Mouse (Mus musculus): Measurements from ENCODE around the gene Abhd5. TPM values are rescaled to one million over a fixed set of nuclear protein-coding genes. Genes with fewer than 3 reads are reported as not detected.

Gene Abhd5
- total and polyA plus RNA-seq, 2 experiments from 2014 or later = 28.6 to 53.3 TPM

GRCm38 (mm10) chr9:122395816-122396215, 44.4 kb downstream of the Abhd5 start:
- H3K9me3 ChIP-seq (replicated peaks; ENCODE audit: control insufficient read depth, low read length) = no peaks in the 10 kb centered on the region
- ATAC-seq (ENCODE audit: insufficient read depth, low read depth) (no peak), DNase-seq (ENCODE audit: low spot score) (no peak)
- H3K36me3 ChIP-seq (replicated peaks; ENCODE audit: control insufficient read depth, insufficient read depth, low read length) = no peaks in the 10 kb centered on the region
- no peaks in the 10 kb centered on the region for H3K4me1 ChIP-seq (ENCODE audit: control insufficient read depth, insufficient read depth)
- no peak overlapping the region for H3K4me2 ChIP-seq (ENCODE audit: low read depth, low read length)
- 72% methylated on average over 5 of the region's 5 CpGs for WGBS
- H3K4me3 ChIP-seq (ENCODE audit: low read depth, low read length) = no peak overlapping the region
- H3K27me3 ChIP-seq (ENCODE audit: control insufficient read depth, insufficient read depth, low read length) = no peaks in the 10 kb centered on the region
- no peak overlapping the region for H3K27ac ChIP-seq (ENCODE audit: low read depth)
- H3K9ac ChIP-seq (replicated peaks; ENCODE audit: low read depth, low read length) = no peak overlapping the region
- no peak for TF ChIP-seq CTCF (IDR thresholded peaks at IDR 0.05; ENCODE audit: low read depth)
- no peak for TF ChIP-seq EP300 (IDR thresholded peaks at IDR 0.05; ENCODE audit: low read depth)

GRCm38 (mm10) chr9:122397156-122397555, 45.7 kb downstream of the Abhd5 start:
- ATAC-seq (ENCODE audit: insufficient read depth, low read depth) = no peak
- H3K4me3 ChIP-seq (ENCODE audit: low read depth, low read length) = no peak overlapping the region
- no peaks in the 10 kb centered on the region for H3K9me3 ChIP-seq (replicated peaks; ENCODE audit: control insufficient read depth, low read length)
- WGBS = 75% methylated on average over 1 of the region's 1 CpGs
- TF ChIP-seq CTCF (IDR thresholded peaks at IDR 0.05; ENCODE audit: low read depth) (no peak), EP300 (IDR thresholded peaks at IDR 0.05; ENCODE audit: low read depth) (no peak)
- H3K9ac ChIP-seq (replicated peaks; ENCODE audit: low read depth, low read length) = no peak overlapping the region
- no peaks in the 10 kb centered on the region for H3K27me3 ChIP-seq (ENCODE audit: control insufficient read depth, insufficient read depth, low read length)
- DNase-seq (ENCODE audit: low spot score) = no peak
- no peaks in the 10 kb centered on the region for H3K36me3 ChIP-seq (replicated peaks; ENCODE audit: control insufficient read depth, insufficient read depth, low read length)
- no peaks in the 10 kb centered on the region for H3K4me1 ChIP-seq (ENCODE audit: control insufficient read depth, insufficient read depth)
- no peak overlapping the region for H3K4me2 ChIP-seq (ENCODE audit: low read depth, low read length)
- H3K27ac ChIP-seq (ENCODE audit: low read depth) = no peak overlapping the region

GRCm38 (mm10) chr9:122398746-122399145, 47.3 kb downstream of the Abhd5 start:
- Histone ChIP-seq H3K4me1 (ENCODE audit: control insufficient read depth, insufficient read depth) (no peaks in the 10 kb centered on the region), H3K4me2 (ENCODE audit: low read depth, low read length) (no peak overlapping the region), H3K27ac (ENCODE audit: low read depth) (no peak overlapping the region), H3K9ac (replicated peaks; ENCODE audit: low read depth, low read length) (no peak overlapping the region), H3K27me3 (ENCODE audit: control insufficient read depth, insufficient read depth, low read length) (no peaks in the 10 kb centered on the region), H3K36me3 (replicated peaks; ENCODE audit: control insufficient read depth, insufficient read depth, low read length) (no peaks in the 10 kb centered on the region), H3K9me3 (replicated peaks; ENCODE audit: control insufficient read depth, low read length) (no peaks in the 10 kb centered on the region), H3K4me3 (ENCODE audit: low read depth, low read length) (no peak overlapping the region)
- ATAC-seq (ENCODE audit: insufficient read depth, low read depth) = no peak
- DNase-seq (ENCODE audit: low spot score) = no peak
- WGBS = 36% methylated on average over 7 of the region's 7 CpGs
- TF ChIP-seq EP300 (IDR thresholded peaks at IDR 0.05; ENCODE audit: low read depth) (no peak), CTCF (IDR thresholded peaks at IDR 0.05; ENCODE audit: low read depth) (no peak)

GRCm38 (mm10) chr9:122401239-122401638, 49.8 kb downstream of the Abhd5 start:
- H3K27me3 ChIP-seq (ENCODE audit: control insufficient read depth, insufficient read depth, low read length) = no peaks in the 10 kb centered on the region
- no peak overlapping the region for H3K4me2 ChIP-seq (ENCODE audit: low read depth, low read length)
- H3K9ac ChIP-seq (replicated peaks; ENCODE audit: low read depth, low read length) = no peak overlapping the region
- no peaks in the 10 kb centered on the region for H3K36me3 ChIP-seq (replicated peaks; ENCODE audit: control insufficient read depth, insufficient read depth, low read length)
- TF ChIP-seq CTCF (IDR thresholded peaks at IDR 0.05; ENCODE audit: low read depth) = no peak
- DNase-seq (ENCODE audit: low spot score) = no peak
- ATAC-seq (ENCODE audit: insufficient read depth, low read depth) = no peak
- no peaks in the 10 kb centered on the region for H3K9me3 ChIP-seq (replicated peaks; ENCODE audit: control insufficient read depth, low read length)
- no peak overlapping the region for H3K4me3 ChIP-seq (ENCODE audit: low read depth, low read length)
- WGBS = 74% methylated on average over 4 of the region's 4 CpGs
- no peaks in the 10 kb centered on the region for H3K4me1 ChIP-seq (ENCODE audit: control insufficient read depth, insufficient read depth)
- H3K27ac ChIP-seq (ENCODE audit: low read depth) = no peak overlapping the region

GRCm38 (mm10) chr9:122410437-122411175, 59.2 kb downstream of the Abhd5 start:
- H3K36me3 ChIP-seq (replicated peaks; ENCODE audit: control insufficient read depth, insufficient read depth, low read length) = no peaks in the 10 kb centered on the region
- ATAC-seq (ENCODE audit: insufficient read depth, low read depth) (no peak), DNase-seq (ENCODE audit: low spot score) (no peak)
- 85% methylated on average over 16 of the region's 16 CpGs for WGBS
- TF ChIP-seq CTCF (IDR thresholded peaks at IDR 0.05; ENCODE audit: low read depth) = no peak
- no peak for TF ChIP-seq EP300 (IDR thresholded peaks at IDR 0.05; ENCODE audit: low read depth)
- no peak overlapping the region for H3K4me2 ChIP-seq (ENCODE audit: low read depth, low read length)
- no peak overlapping the region for H3K27ac ChIP-seq (ENCODE audit: low read depth)
- no peaks in the 10 kb centered on the region for H3K9me3 ChIP-seq (replicated peaks; ENCODE audit: control insufficient read depth, low read length)
- no peaks in the 10 kb centered on the region for H3K4me1 ChIP-seq (ENCODE audit: control insufficient read depth, insufficient read depth)
- H3K27me3 ChIP-seq (ENCODE audit: control insufficient read depth, insufficient read depth, low read length) = no peaks in the 10 kb centered on the region
- no peak overlapping the region for H3K9ac ChIP-seq (replicated peaks; ENCODE audit: low read depth, low read length)
- no peak overlapping the region for H3K4me3 ChIP-seq (ENCODE audit: low read depth, low read length)

GRCm38 (mm10) chr9:122414648-122415047, 63.2 kb downstream of the Abhd5 start:
- H3K9ac ChIP-seq (replicated peaks; ENCODE audit: low read depth, low read length) = no peak overlapping the region
- no peaks in the 10 kb centered on the region for H3K9me3 ChIP-seq (replicated peaks; ENCODE audit: control insufficient read depth, low read length)
- no peak overlapping the region for H3K4me3 ChIP-seq (ENCODE audit: low read depth, low read length)
- H3K27ac ChIP-seq (ENCODE audit: low read depth) = no peak overlapping the region
- no peaks in the 10 kb centered on the region for H3K4me1 ChIP-seq (ENCODE audit: control insufficient read depth, insufficient read depth)
- TF ChIP-seq CTCF (IDR thresholded peaks at IDR 0.05; ENCODE audit: low read depth) (no peak), EP300 (IDR thresholded peaks at IDR 0.05; ENCODE audit: low read depth) (no peak)
- ATAC-seq (ENCODE audit: insufficient read depth, low read depth) (no peak), DNase-seq (ENCODE audit: low spot score) (no peak)
- no peaks in the 10 kb centered on the region for H3K27me3 ChIP-seq (ENCODE audit: control insufficient read depth, insufficient read depth, low read length)
- WGBS = 72% methylated on average over 1 of the region's 1 CpGs
- no peaks in the 10 kb centered on the region for H3K36me3 ChIP-seq (replicated peaks; ENCODE audit: control insufficient read depth, insufficient read depth, low read length)
- H3K4me2 ChIP-seq (ENCODE audit: low read depth, low read length) = no peak overlapping the region

Data from heart, postnatal 0 days (tissue).